Mouse (Mus musculus): Measurements from ENCODE around the gene Skp1a. TPM values are rescaled to one million over a fixed set of nuclear protein-coding genes. Genes with fewer than 3 reads are reported as not detected.

The Skp1a gene
- total RNA-seq, 1 experiment = 317 TPM

DNA sequence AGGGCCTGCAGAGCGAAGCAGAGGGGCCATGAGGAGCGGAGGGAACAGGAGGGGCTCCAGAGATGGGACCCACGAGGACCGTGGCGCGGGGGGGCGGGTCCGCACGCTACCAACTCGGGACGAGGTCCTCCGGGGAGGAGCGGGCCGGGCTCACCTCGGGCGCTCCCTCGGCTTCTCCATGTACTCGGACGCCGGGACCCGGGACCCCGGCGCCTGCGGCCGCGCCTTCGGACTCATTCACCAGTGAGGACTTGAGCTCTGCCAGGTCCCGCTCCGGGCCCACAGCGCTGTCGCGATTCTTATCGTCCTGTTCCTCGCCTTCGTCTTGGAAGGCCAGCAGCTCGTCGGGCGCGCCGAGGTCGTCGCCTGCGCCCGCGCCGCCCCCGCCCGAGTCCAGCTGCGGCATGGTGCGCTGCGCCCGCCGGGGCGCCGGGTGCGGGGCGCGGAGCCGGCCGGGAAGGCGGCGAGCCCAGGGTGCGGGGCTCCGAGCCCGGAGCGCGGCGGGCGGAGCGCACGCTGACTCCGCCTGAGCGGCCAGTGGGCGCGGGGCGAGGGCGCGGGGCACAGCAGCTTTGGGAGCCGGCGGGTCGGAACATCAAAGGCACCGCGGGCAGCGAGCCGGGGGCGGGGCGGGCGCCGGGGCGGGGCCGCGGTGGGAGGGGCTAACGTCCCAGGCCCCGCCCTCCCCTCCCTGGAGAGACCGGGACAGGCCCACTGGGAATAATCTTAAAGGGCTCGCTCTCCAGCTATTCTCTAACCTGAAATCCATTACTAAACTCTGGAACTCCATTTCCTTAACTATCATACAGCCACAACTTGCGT, 51.2 kb downstream of the Skp1a start, which contains the start of gene Tcf7:
Tcf7 (minus strand) TSS at position 241 of the 822 bp plus-strand sequence.
- Histone ChIP-seq H3K9me3 (ENCODE audit: control insufficient read depth, insufficient read depth, low read depth, low read length) (no peaks in the 10 kb centered on the region), H3K27ac (ENCODE audit: insufficient read depth, low read depth, low read length, poor library complexity, severe bottlenecking) (no peak within 1 kb of the TSS), H3K4me1 (ENCODE audit: control insufficient read depth in 2 of 2, insufficient read depth in 2 of 2, low read length in 2 of 2, poor library complexity in 1 of 2) (peaks cover 5 to 30% of the 10 kb centered on the region in 2 experiments; a peak in 3 of 4 replicates), H3K4me3 (ENCODE audit: insufficient read depth in 1 of 2, low read depth in 1 of 2, low read length in 2 of 2, poor library complexity in 1 of 2, severe bottlenecking in 1 of 2) (peak within 1 kb of the TSS; percentile 81 to 86), H3K36me3 (ENCODE audit: control insufficient read depth, insufficient read depth, low read length, poor library complexity, severe bottlenecking) (peaks cover 25% of the 10 kb centered on the region; the same call in 1 of the 2 replicates), H3K9ac (ENCODE audit: insufficient read depth, low read depth, low read length, poor library complexity, severe bottlenecking) (peak within 1 kb of the TSS; percentile 79)
- in situ Hi-C loops (cut with MboI; ENCODE audit: low sequenced_read_pairs in 2 of 2, unreplicated experiment in 2 of 2) = no loop called here
- peak; percentile 65 for DNase-seq (ENCODE audit: low read depth, low spot score)
- TF ChIP-seq ZNF384 (IDR thresholded peaks at IDR 0.05; ENCODE audit: low read depth, low read length) (no peak), HCFC1 (IDR thresholded peaks at IDR 0.05; ENCODE audit: borderline replicate concordance, insufficient read depth, low read length) (no peak), MAFK (IDR thresholded peaks at IDR 0.05; ENCODE audit: insufficient read depth, low read depth, low read length) (no peak), CHD2 (IDR thresholded peaks at IDR 0.05; ENCODE audit: low read depth, low read length) (no peak), ZC3H11A (IDR thresholded peaks at IDR 0.05; ENCODE audit: borderline replicate concordance, low read depth, low read length) (no peak)

DNA sequence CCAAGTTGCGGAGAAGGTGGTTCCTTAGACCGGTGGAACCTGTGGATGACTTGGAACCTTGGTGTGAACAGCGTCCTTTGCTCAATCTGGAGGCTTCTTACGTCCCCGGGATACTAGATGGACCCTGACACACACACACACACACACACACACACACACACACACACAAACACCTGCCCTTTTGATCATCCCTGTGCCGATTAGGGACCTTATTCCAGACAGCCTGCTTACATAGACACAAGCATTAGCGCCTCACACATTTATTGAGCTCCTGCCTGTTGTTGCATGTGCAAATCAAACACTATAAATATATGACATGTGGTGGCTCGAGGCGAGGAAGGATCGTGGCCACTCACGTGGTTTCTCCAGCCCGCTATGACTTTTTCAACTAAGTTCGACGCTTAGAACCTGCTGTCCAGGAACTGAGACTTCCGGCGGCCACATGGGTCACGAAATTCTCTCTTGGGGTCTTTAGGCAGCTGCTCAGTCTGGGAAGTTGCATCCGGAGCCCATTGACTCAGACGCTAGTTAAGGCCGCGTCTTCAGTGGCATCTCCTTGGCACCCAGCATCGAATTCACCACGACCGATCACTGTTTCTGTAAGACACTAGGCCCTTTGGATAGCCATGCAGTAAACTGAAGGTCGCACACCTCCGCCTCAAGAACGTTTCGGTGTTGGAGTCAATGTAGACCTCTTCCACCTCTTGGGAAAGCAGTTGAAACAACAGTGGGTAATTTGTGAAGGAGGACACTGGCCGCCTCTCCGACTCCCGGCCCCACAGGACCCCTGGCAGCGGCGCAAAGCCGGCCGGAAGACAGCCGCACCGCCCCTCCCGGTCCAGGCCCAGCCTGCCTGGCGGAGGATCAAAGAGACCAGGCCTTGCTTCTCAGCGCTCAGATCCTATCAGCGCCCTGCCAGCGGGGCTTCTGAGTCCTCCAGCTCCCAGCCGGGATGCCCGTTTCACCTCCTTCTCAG, 52.1 kb downstream of the Skp1a start:
- H3K36me3 ChIP-seq (ENCODE audit: control insufficient read depth, insufficient read depth, low read length, poor library complexity, severe bottlenecking) = peaks cover 25% of the 10 kb centered on the region; the same call in 1 of the 2 replicates
- peaks cover 5 to 30% of the 10 kb centered on the region in 2 experiments; a peak in 3 of 4 replicates for H3K4me1 ChIP-seq (ENCODE audit: control insufficient read depth in 2 of 2, insufficient read depth in 2 of 2, low read length in 2 of 2, poor library complexity in 1 of 2)
- in situ Hi-C loops (cut with MboI; ENCODE audit: low sequenced_read_pairs in 2 of 2, unreplicated experiment in 2 of 2) = no loop called here
- no peaks in the 10 kb centered on the region for H3K9me3 ChIP-seq (ENCODE audit: control insufficient read depth, insufficient read depth, low read depth, low read length)
- no peak for DNase-seq (ENCODE audit: low read depth, low spot score)
- H3K9ac ChIP-seq (ENCODE audit: insufficient read depth, low read depth, low read length, poor library complexity, severe bottlenecking) = peak overlapping the region; percentile 9; the same call in 1 of the 2 replicates
- no peak overlapping the region for H3K27ac ChIP-seq (ENCODE audit: insufficient read depth, low read depth, low read length, poor library complexity, severe bottlenecking)
- TF ChIP-seq MAFK (IDR thresholded peaks at IDR 0.05; ENCODE audit: insufficient read depth, low read depth, low read length) (no peak), HCFC1 (IDR thresholded peaks at IDR 0.05; ENCODE audit: borderline replicate concordance, insufficient read depth, low read length) (no peak), CHD2 (IDR thresholded peaks at IDR 0.05; ENCODE audit: low read depth, low read length) (no peak), ZC3H11A (IDR thresholded peaks at IDR 0.05; ENCODE audit: borderline replicate concordance, low read depth, low read length) (no peak), ZNF384 (IDR thresholded peaks at IDR 0.05; ENCODE audit: low read depth, low read length) (no peak)
- H3K4me3 ChIP-seq (ENCODE audit: insufficient read depth in 1 of 2, low read depth in 1 of 2, low read length in 2 of 2, poor library complexity in 1 of 2, severe bottlenecking in 1 of 2) = peak overlapping the region; percentile 36 to 58

DNA sequence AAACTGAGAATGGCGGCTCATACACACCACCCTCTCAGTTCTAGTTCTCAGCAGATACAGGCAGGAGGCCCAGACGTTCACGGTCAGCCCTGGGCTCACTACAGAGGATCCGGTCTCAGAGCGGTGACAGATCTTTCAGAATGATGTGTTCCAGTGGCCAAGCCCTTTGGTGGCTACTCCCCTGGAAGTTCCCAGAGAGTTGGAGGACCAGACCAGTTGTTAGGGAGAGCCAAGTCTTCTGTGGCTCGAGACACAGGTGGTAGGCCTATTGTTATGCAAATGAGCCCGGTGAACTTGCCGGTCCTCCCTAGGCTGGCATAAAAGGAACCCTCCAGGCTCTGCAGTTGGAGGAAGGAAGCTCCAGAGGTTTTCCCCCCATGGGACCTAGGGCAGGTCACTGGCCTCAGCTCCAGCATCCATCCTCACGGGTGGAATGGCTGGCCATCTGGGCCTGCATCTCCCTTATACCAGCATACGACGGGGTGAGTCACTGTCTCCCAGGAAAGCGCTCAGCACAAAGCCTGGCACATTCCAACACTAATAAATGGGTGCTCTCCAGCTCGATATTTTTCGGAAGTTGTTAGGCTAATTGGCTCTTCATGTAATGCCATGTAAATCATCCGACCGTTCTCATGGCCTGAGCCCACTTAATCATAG, 54.6 kb downstream of the Skp1a start:
- Histone ChIP-seq H3K9ac (ENCODE audit: insufficient read depth, low read depth, low read length, poor library complexity, severe bottlenecking) (no peak overlapping the region), H3K4me3 (ENCODE audit: insufficient read depth in 1 of 2, low read depth in 1 of 2, low read length in 2 of 2, poor library complexity in 1 of 2, severe bottlenecking in 1 of 2) (peak overlapping the region in 1 of 2 experiments; percentile 26; a peak in 1 of 4 replicates), H3K4me1 (ENCODE audit: control insufficient read depth in 2 of 2, insufficient read depth in 2 of 2, low read length in 2 of 2, poor library complexity in 1 of 2) (peaks cover 5 to 29% of the 10 kb centered on the region in 2 experiments; a peak in 3 of 4 replicates), H3K27ac (ENCODE audit: insufficient read depth, low read depth, low read length, poor library complexity, severe bottlenecking) (no peak overlapping the region), H3K36me3 (ENCODE audit: control insufficient read depth, insufficient read depth, low read length, poor library complexity, severe bottlenecking) (peaks cover 3% of the 10 kb centered on the region; the same call in 1 of the 2 replicates), H3K9me3 (ENCODE audit: control insufficient read depth, insufficient read depth, low read depth, low read length) (no peaks in the 10 kb centered on the region)
- peak; percentile 79 for DNase-seq (ENCODE audit: low read depth, low spot score)
- TF ChIP-seq MAFK (IDR thresholded peaks at IDR 0.05; ENCODE audit: insufficient read depth, low read depth, low read length) (no peak), ZNF384 (IDR thresholded peaks at IDR 0.05; ENCODE audit: low read depth, low read length) (no peak), HCFC1 (IDR thresholded peaks at IDR 0.05; ENCODE audit: borderline replicate concordance, insufficient read depth, low read length) (no peak)
- in situ Hi-C loops (cut with MboI; ENCODE audit: low sequenced_read_pairs in 2 of 2, unreplicated experiment in 2 of 2) = no loop called here

DNA sequence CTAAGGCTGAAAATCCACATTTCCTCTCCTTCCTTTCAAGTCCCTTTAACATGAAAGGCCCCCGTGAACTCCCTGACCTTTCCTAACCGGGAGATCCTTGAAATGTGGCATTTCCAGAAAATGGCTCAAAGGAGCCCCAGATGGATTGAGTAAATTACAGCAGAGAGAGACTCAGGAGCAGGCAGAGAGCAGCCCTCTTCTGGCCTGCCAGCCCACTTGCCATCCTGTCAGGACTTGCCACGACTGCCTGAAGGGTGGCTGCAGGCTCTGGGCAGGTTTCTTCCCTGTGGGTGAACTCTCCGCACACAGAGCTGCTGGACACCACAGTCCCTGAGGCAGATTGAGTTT, 55.1 kb downstream of the Skp1a start:
- Histone ChIP-seq H3K27ac (ENCODE audit: insufficient read depth, low read depth, low read length, poor library complexity, severe bottlenecking) (no peak overlapping the region), H3K9ac (ENCODE audit: insufficient read depth, low read depth, low read length, poor library complexity, severe bottlenecking) (no peak overlapping the region), H3K4me3 (ENCODE audit: insufficient read depth in 1 of 2, low read depth in 1 of 2, low read length in 2 of 2, poor library complexity in 1 of 2, severe bottlenecking in 1 of 2) (no peak overlapping the region), H3K36me3 (ENCODE audit: control insufficient read depth, insufficient read depth, low read length, poor library complexity, severe bottlenecking) (no peaks in the 10 kb centered on the region), H3K4me1 (ENCODE audit: control insufficient read depth in 2 of 2, insufficient read depth in 2 of 2, low read length in 2 of 2, poor library complexity in 1 of 2) (peaks cover 5 to 27% of the 10 kb centered on the region in 2 experiments; a peak in 3 of 4 replicates), H3K9me3 (ENCODE audit: control insufficient read depth, insufficient read depth, low read depth, low read length) (no peaks in the 10 kb centered on the region)
- TF ChIP-seq CHD2 (IDR thresholded peaks at IDR 0.05; ENCODE audit: low read depth, low read length) (no peak), HCFC1 (IDR thresholded peaks at IDR 0.05; ENCODE audit: borderline replicate concordance, insufficient read depth, low read length) (no peak), ZNF384 (IDR thresholded peaks at IDR 0.05; ENCODE audit: low read depth, low read length) (no peak), MAFK (IDR thresholded peaks at IDR 0.05; ENCODE audit: insufficient read depth, low read depth, low read length) (no peak), ZC3H11A (IDR thresholded peaks at IDR 0.05; ENCODE audit: borderline replicate concordance, low read depth, low read length) (no peak)
- DNase-seq (ENCODE audit: low read depth, low spot score) = no peak
- in situ Hi-C loops (cut with MboI; ENCODE audit: low sequenced_read_pairs in 2 of 2, unreplicated experiment in 2 of 2) = no loop called here
